Mouse (Mus musculus): ENCODE data around the gene Kif7. TPM values are rescaled to one million over a fixed set of nuclear protein-coding genes. Genes with fewer than 3 reads are reported as not detected.

Kif7 gene
- polyA plus RNA-seq, 1 experiment from 2014 or later, result 3.0 TPM

GRCm38 (mm10) chr7:79710831-79711230 is 4.7 kb downstream of the Kif7 start:
- peak overlapping the region; percentile 64 for H3K4me2 ChIP-seq (replicated peaks)
- ATAC-seq, result 0 out of 2 replicates have a peak, but pooled peaks have one; percentile 4
- no peak overlapping the region; the same call in 1 of the 2 replicates for H3K27ac ChIP-seq
- peaks cover 13% of the 10 kb centered on the region for H3K27me3 ChIP-seq
- H3K4me3 ChIP-seq (replicated peaks), result peak overlapping the region; percentile 45
- peak overlapping the region; percentile 61 for H3K9ac ChIP-seq (replicated peaks)
- 0 out of 2 replicates have a peak, but pooled peaks cover 8% of the 10 kb centered on the region for H3K36me3 ChIP-seq
- H3K4me1 ChIP-seq (replicated peaks), result peaks cover 25% of the 10 kb centered on the region
- H3K9me3 ChIP-seq, result no peaks in the 10 kb centered on the region
- 26% methylated on average over 17 of the region's 17 CpGs for WGBS

- peak overlapping the region; percentile 61 for H3K9ac ChIP-seq (replicated peaks)
Observed at GRCm38 (mm10) chr7:79710130-79710607, 5.4 kb downstream of the Kif7 start.

GRCm38 (mm10) chr7:79705210-79705609 is 10.3 kb downstream of the Kif7 start:
- Histone ChIP-seq H3K27ac (no peak overlapping the region), H3K9me3 (no peaks in the 10 kb centered on the region), H3K4me3 (replicated peaks) (no peak overlapping the region), H3K9ac (replicated peaks) (no peak overlapping the region), H3K36me3 (peaks cover 43% of the 10 kb centered on the region), H3K27me3 (peaks cover 4% of the 10 kb centered on the region; the same call in 1 of the 2 replicates), H3K4me2 (replicated peaks) (no peak overlapping the region), H3K4me1 (replicated peaks) (peaks cover 6% of the 10 kb centered on the region)
- WGBS, result 91% methylated on average over 5 of the region's 5 CpGs
- ATAC-seq, result no peak

More at GRCm38 (mm10) chr7:79710130-79710607, 5.4 kb downstream of the Kif7 start:
- H3K27ac ChIP-seq, result peak overlapping the region; percentile 56; the same call in 1 of the 2 replicates
- H3K27me3 ChIP-seq, result peaks cover 13% of the 10 kb centered on the region
- under 1% methylated on average over 49 of the region's 55 CpGs for WGBS
- peaks cover 19% of the 10 kb centered on the region for H3K4me1 ChIP-seq (replicated peaks)
- ATAC-seq, result peak; percentile 91
- H3K4me3 ChIP-seq (replicated peaks), result peak overlapping the region; percentile 45
- H3K4me2 ChIP-seq (replicated peaks), result peak overlapping the region; percentile 64
- H3K9me3 ChIP-seq, result no peaks in the 10 kb centered on the region
- 0 out of 2 replicates have a peak, but pooled peaks cover 8% of the 10 kb centered on the region for H3K36me3 ChIP-seq

- Histone ChIP-seq H3K36me3 (peaks cover 65% of the 10 kb centered on the region), H3K4me2 (replicated peaks) (no peak overlapping the region), H3K9me3 (no peaks in the 10 kb centered on the region), H3K27ac (no peak overlapping the region), H3K9ac (replicated peaks) (no peak overlapping the region), H3K27me3 (no peaks in the 10 kb centered on the region), H3K4me3 (replicated peaks) (no peak overlapping the region), H3K4me1 (replicated peaks) (no peaks in the 10 kb centered on the region)
- no peak for ATAC-seq
- 82% methylated on average over 16 of the region's 16 CpGs for WGBS
Observed at GRCm38 (mm10) chr7:79702755-79703154, 12.8 kb downstream of the Kif7 start.

GRCm38 (mm10) chr7:79696495-79696894 is 19.0 kb downstream of the Kif7 start:
- H3K4me3 ChIP-seq (replicated peaks), result no peak overlapping the region
- H3K4me2 ChIP-seq (replicated peaks), result no peak overlapping the region
- peaks cover 81% of the 10 kb centered on the region for H3K36me3 ChIP-seq
- no peaks in the 10 kb centered on the region for H3K4me1 ChIP-seq (replicated peaks)
- no peak for ATAC-seq
- H3K27me3 ChIP-seq, result no peaks in the 10 kb centered on the region
- H3K27ac ChIP-seq, result no peak overlapping the region
- WGBS, result 87% methylated on average over 8 of the region's 8 CpGs
- no peaks in the 10 kb centered on the region for H3K9me3 ChIP-seq
- H3K9ac ChIP-seq (replicated peaks), result no peak overlapping the region

- Histone ChIP-seq H3K36me3 (peaks cover 46% of the 10 kb centered on the region), H3K9ac (replicated peaks) (no peak overlapping the region), H3K4me1 (replicated peaks) (no peaks in the 10 kb centered on the region), H3K27ac (no peak overlapping the region), H3K4me3 (replicated peaks) (no peak overlapping the region), H3K9me3 (no peaks in the 10 kb centered on the region), H3K4me2 (replicated peaks) (no peak overlapping the region), H3K27me3 (no peaks in the 10 kb centered on the region)
- 93% methylated on average over 2 of the region's 2 CpGs for WGBS
- no peak for ATAC-seq
Observed at GRCm38 (mm10) chr7:79680231-79680630, 35.3 kb downstream of the Kif7 start.

GRCm38 (mm10) chr7:79679186-79679585 is 36.3 kb downstream of the Kif7 start:
- peaks cover 44% of the 10 kb centered on the region for H3K36me3 ChIP-seq
- ATAC-seq, result no peak

GRCm38 (mm10) chr7:79670900-79671604 is 44.5 kb downstream of the Kif7 start:
- peaks cover 37% of the 10 kb centered on the region for H3K36me3 ChIP-seq
- 96% methylated on average over 4 of the region's 4 CpGs for WGBS
- no peak for ATAC-seq

More at GRCm38 (mm10) chr7:79679186-79679585, 36.3 kb downstream of the Kif7 start:
- Histone ChIP-seq H3K4me2 (replicated peaks) (no peak overlapping the region), H3K4me3 (replicated peaks) (no peak overlapping the region), H3K4me1 (replicated peaks) (no peaks in the 10 kb centered on the region), H3K27me3 (no peaks in the 10 kb centered on the region), H3K9ac (replicated peaks) (no peak overlapping the region), H3K9me3 (no peaks in the 10 kb centered on the region), H3K27ac (no peak overlapping the region)

GRCm38 (mm10) chr7:79666690-79667089 is 48.8 kb downstream of the Kif7 start:
- no peak overlapping the region for H3K4me3 ChIP-seq (replicated peaks)
- H3K9me3 ChIP-seq, result no peaks in the 10 kb centered on the region
- H3K27ac ChIP-seq, result no peak overlapping the region
- H3K27me3 ChIP-seq, result no peaks in the 10 kb centered on the region
- ATAC-seq, result no peak
- peaks cover 24% of the 10 kb centered on the region for H3K36me3 ChIP-seq
- no peak overlapping the region for H3K9ac ChIP-seq (replicated peaks)
- H3K4me2 ChIP-seq (replicated peaks), result no peak overlapping the region
- H3K4me1 ChIP-seq (replicated peaks), result peaks cover 18% of the 10 kb centered on the region

More at GRCm38 (mm10) chr7:79670900-79671604, 44.5 kb downstream of the Kif7 start:
- no peak overlapping the region for H3K27ac ChIP-seq
- H3K4me2 ChIP-seq (replicated peaks), result no peak overlapping the region
- no peak overlapping the region for H3K4me3 ChIP-seq (replicated peaks)
- no peak overlapping the region for H3K9ac ChIP-seq (replicated peaks)
- H3K27me3 ChIP-seq, result no peaks in the 10 kb centered on the region
- H3K9me3 ChIP-seq, result no peaks in the 10 kb centered on the region
- H3K4me1 ChIP-seq (replicated peaks), result no peaks in the 10 kb centered on the region

- Histone ChIP-seq H3K4me3 (replicated peaks) (peak overlapping the region; percentile 93), H3K27ac (no peak overlapping the region), H3K9me3 (no peaks in the 10 kb centered on the region), H3K27me3 (no peaks in the 10 kb centered on the region; the same call in 1 of the 2 replicates), H3K9ac (replicated peaks) (peak overlapping the region; percentile 75), H3K36me3 (no peaks in the 10 kb centered on the region), H3K4me1 (replicated peaks) (peaks cover 36% of the 10 kb centered on the region), H3K4me2 (replicated peaks) (peak overlapping the region; percentile 100)
- 15% methylated on average over 5 of the region's 5 CpGs for WGBS
- no peak for ATAC-seq
Observed at GRCm38 (mm10) chr7:79661253-79661890, 54.1 kb downstream of the Kif7 start.

- peak overlapping the region; percentile 93 for H3K4me3 ChIP-seq (replicated peaks)
- H3K4me2 ChIP-seq (replicated peaks), result peak overlapping the region; percentile 100
- peaks cover 36% of the 10 kb centered on the region for H3K4me1 ChIP-seq (replicated peaks)
- peak; percentile 35 for ATAC-seq
- H3K27me3 ChIP-seq, result no peaks in the 10 kb centered on the region; the same call in 1 of the 2 replicates
- no peaks in the 10 kb centered on the region for H3K9me3 ChIP-seq
- no peaks in the 10 kb centered on the region for H3K36me3 ChIP-seq
- H3K27ac ChIP-seq, result no peak overlapping the region
- H3K9ac ChIP-seq (replicated peaks), result peak overlapping the region; percentile 75
- WGBS, result under 1% methylated on average over 73 of the region's 73 CpGs
Observed at GRCm38 (mm10) chr7:79660291-79661150, 55.0 kb downstream of the Kif7 start.
